Mouse (Mus musculus) hindbrain, embryonic 10.5 days (tissue): ENCODE data around the gene Usp32. TPM values are rescaled to one million over a fixed set of nuclear protein-coding genes. Genes with fewer than 3 reads are reported as not detected.
"Not testable (repeated sequence)": the region's sequence is repeated elsewhere in the genome, so short reads cannot be mapped to it uniquely, and the experiment has no call there.

Experiments
- DNase-seq: peaks from one replicate; pipeline ENCODE4 v3.0.0-alpha.2; 2017; ENCODE audit warnings: low spot score
- H3K27ac ChIP-seq: fragments of 300-500 bp; sonication (generic); 2 replicates; pipeline ENCODE4 v1.5.1; 2016; ENCODE audit warnings: mild to moderate bottlenecking, moderate library complexity
- H3K27me3 ChIP-seq: fragments of 300-500 bp; sonication (generic); 2 replicates; pipeline ENCODE4 v1.6.1; 2016; ENCODE audit warnings: mild to moderate bottlenecking; ENCODE audit not compliant: poor library complexity, insufficient read depth, severe bottlenecking
- H3K36me3 ChIP-seq: fragments of 300-500 bp; sonication (generic); 2 replicates; pipeline ENCODE4 v1.6.1; 2016; ENCODE audit warnings: mild to moderate bottlenecking, moderate library complexity
- H3K4me1 ChIP-seq: fragments of 300-500 bp; sonication (generic); replicated peaks from 2 replicates; pipeline ENCODE4 v1.6.1; 2016; ENCODE audit warnings: mild to moderate bottlenecking
- H3K4me3 ChIP-seq: fragments of 300-500 bp; sonication (generic); 2 replicates; pipeline ENCODE4 v1.5.1; 2016; ENCODE audit warnings: mild to moderate bottlenecking, moderate library complexity
- H3K9me3 ChIP-seq: fragments of 300-500 bp; sonication (generic); 2 replicates; pipeline ENCODE4 v1.6.1; 2016; ENCODE audit warnings: mild to moderate bottlenecking, moderate library complexity
- WGBS: fragments of 180-500 bp; shearing (Covaris S2); methylation state at CpG from one replicate; pipeline ENCODE4 v1.1.7; 2016; 5-methylcytosine and 5-hydroxymethylcytosine counted together
- polyA plus RNA-seq: library from polyadenylated mRNA; unstranded; fragments of >200 nt; fragmentation: Nextera tagmentation; extraction: Ambion mirVana; gene quantifications from 2 replicates; pipeline ENCODE4 v1.2.1, GENCODE M21; 2016

The Usp32 gene
- polyA plus RNA-seq, 1 experiment from 2014 or later: 4.6 TPM

DNA sequence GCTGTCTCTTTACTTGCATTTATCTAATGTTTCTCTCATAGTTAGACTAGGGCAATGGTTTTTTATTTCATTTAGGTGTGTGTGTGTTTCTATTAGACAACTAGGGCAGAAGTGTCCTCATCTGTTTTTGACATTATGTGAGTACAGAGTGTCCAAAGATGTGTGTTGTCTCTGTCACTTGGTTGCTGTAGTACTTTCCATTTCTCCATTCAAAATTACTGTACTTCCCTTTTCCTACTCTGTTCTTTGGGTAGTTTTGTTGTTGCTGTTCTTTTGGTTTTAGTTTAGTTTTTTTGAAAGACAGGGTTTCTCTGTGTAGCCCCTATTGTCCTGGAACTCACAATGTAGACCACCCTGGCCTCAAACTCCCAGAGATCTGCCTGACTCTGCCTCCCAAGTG is 24.4 kb upstream of the Usp32 start:
- Histone ChIP-seq H3K27ac (no peak overlapping the region), H3K4me1 (no peaks in the 10 kb centered on the region), H3K4me3 (no peak overlapping the region)

DNA sequence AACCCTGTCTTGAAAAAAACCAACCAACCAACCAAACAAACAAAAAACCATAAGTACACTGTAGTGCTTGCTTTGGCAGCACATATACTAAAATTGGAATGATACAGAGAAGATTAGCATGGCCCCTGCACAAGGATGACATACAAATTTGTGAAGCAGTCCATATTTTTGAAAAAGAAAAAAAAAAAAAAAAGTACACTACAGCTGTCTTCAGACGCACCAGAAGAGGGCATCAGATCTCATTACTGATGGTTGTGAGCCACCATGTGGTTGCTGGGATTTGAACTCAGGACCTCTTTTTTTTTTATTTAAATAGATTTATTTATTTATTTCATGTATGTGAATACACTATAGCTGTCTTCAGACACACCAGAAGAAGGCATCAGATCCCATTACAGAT is 23.1 kb upstream of the Usp32 start:
- not testable (repeated sequence) for H3K27ac ChIP-seq

More for the DNA sequence above, 24.4 kb upstream of the Usp32 start:
- no peak for DNase-seq
- Histone ChIP-seq H3K27me3 (no peaks in the 10 kb centered on the region), H3K9me3 (no peaks in the 10 kb centered on the region), H3K36me3 (no peaks in the 10 kb centered on the region)

GRCm38 (mm10) chr11:85157301-85157700 is 17.3 kb upstream of the Usp32 start:
- Histone ChIP-seq H3K9me3 (no peaks in the 10 kb centered on the region), H3K27me3 (no peaks in the 10 kb centered on the region), H3K36me3 (no peaks in the 10 kb centered on the region), H3K4me1 (no peaks in the 10 kb centered on the region), H3K27ac (no peak overlapping the region), H3K4me3 (no peak overlapping the region)
- DNase-seq: no peak
- 67% methylated on average over 2 of the region's 2 CpGs for WGBS

More for the DNA sequence above, 23.1 kb upstream of the Usp32 start:
- DNase-seq, H3K4me3 ChIP-seq, H3K4me1 ChIP-seq, H3K27me3 ChIP-seq, H3K36me3 ChIP-seq, H3K9me3 ChIP-seq: not testable (repeated sequence)
- WGBS: 79% methylated on average over 1 of the region's 1 CpGs

DNA sequence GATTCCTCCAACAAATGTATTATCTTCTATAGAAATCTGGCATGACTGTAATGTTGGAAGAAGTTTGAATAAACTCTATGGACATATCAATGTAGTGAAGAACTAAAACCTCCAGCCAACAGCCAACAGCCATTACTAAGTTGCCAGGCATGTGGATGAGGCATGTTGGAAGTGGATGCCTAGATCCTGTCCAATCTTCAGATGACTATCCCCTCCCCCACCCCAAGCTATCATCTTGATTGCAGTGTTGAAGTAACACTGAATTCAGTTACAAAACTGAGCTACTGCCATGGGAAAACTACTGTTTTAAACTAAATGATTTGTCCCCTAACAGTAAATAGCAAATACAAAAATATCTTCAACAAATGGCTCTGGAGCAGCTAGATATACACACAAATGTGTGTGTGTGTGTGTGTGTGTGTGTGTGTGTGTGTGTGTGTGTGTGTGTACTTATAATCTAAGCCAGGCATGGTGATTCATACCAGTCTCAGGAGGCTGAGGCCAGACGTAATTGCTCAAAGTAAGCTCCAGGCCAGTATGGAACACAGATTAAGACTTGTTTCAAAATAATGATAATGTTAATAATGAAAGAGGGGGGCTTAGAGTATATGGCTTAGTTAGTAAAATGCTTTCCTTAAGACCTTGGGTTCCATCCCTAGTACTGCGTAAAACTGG is 12.4 kb upstream of the Usp32 start:
- H3K4me1 ChIP-seq: no peaks in the 10 kb centered on the region
- H3K27me3 ChIP-seq: no peaks in the 10 kb centered on the region
- WGBS: 85% methylated on average over 2 of the region's 2 CpGs
- no peak for DNase-seq
- H3K27ac ChIP-seq: no peak overlapping the region
- no peaks in the 10 kb centered on the region for H3K9me3 ChIP-seq
- no peaks in the 10 kb centered on the region for H3K36me3 ChIP-seq
- H3K4me3 ChIP-seq: no peak overlapping the region

DNA sequence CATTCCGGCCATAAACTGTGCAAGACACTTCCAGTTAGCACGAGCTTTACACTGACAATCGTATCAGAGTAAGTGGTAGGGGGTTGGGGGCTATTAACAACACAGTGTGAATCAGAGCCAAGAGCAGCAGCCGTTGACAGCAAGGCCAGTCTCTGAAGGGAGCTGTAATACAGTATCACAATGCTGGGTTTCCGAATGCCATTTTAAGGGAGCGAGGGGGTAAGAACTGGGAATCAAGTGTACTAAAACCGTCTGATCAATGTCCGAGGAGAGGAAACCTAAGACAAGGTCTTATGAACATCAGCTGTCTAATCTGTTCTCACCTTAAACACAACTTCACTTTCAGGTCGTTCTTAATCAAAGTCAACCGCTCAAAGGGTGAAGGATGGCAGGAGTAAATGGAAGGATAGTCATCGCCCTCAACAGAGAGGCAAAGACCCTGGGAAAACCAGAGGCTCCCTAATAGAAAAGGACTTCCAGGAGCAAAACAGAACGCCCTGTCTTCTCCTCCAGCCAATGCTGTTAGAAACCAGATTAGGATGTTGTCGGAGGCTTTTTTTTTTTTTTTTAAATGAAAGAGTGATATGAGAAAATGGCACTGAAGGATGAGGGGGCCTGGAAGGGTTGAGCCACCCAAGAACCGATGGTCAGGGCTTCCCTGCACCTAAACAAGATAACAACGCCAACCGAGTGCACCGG is 1.0 kb downstream of the Usp32 start:
- H3K27ac ChIP-seq: peak overlapping the region; percentile 96
- H3K4me3 ChIP-seq: peak overlapping the region; percentile 81
- DNase-seq: peak; percentile 11
- H3K27me3 ChIP-seq: no peaks in the 10 kb centered on the region
- WGBS: 4% methylated on average over 17 of the region's 17 CpGs
- H3K4me1 ChIP-seq: peaks cover 19% of the 10 kb centered on the region
- no peaks in the 10 kb centered on the region for H3K9me3 ChIP-seq
- no peaks in the 10 kb centered on the region for H3K36me3 ChIP-seq

GRCm38 (mm10) chr11:85131542-85131941 is 8.4 kb downstream of the Usp32 start:
- no peaks in the 10 kb centered on the region for H3K36me3 ChIP-seq
- no peaks in the 10 kb centered on the region for H3K27me3 ChIP-seq
- H3K4me1 ChIP-seq: no peaks in the 10 kb centered on the region
- no peak overlapping the region for H3K4me3 ChIP-seq
- 81% methylated on average over 2 of the region's 2 CpGs for WGBS
- H3K27ac ChIP-seq: no peak overlapping the region
- no peak for DNase-seq
- H3K9me3 ChIP-seq: no peaks in the 10 kb centered on the region

GRCm38 (mm10) chr11:85128883-85129282 is 11.1 kb downstream of the Usp32 start:
- no peak overlapping the region for H3K27ac ChIP-seq
- H3K4me3 ChIP-seq: no peak overlapping the region
- WGBS: 92% methylated on average over 1 of the region's 1 CpGs
- no peaks in the 10 kb centered on the region for H3K27me3 ChIP-seq
- no peaks in the 10 kb centered on the region for H3K4me1 ChIP-seq
- H3K9me3 ChIP-seq: no peaks in the 10 kb centered on the region
- DNase-seq: no peak
- H3K36me3 ChIP-seq: no peaks in the 10 kb centered on the region

DNA sequence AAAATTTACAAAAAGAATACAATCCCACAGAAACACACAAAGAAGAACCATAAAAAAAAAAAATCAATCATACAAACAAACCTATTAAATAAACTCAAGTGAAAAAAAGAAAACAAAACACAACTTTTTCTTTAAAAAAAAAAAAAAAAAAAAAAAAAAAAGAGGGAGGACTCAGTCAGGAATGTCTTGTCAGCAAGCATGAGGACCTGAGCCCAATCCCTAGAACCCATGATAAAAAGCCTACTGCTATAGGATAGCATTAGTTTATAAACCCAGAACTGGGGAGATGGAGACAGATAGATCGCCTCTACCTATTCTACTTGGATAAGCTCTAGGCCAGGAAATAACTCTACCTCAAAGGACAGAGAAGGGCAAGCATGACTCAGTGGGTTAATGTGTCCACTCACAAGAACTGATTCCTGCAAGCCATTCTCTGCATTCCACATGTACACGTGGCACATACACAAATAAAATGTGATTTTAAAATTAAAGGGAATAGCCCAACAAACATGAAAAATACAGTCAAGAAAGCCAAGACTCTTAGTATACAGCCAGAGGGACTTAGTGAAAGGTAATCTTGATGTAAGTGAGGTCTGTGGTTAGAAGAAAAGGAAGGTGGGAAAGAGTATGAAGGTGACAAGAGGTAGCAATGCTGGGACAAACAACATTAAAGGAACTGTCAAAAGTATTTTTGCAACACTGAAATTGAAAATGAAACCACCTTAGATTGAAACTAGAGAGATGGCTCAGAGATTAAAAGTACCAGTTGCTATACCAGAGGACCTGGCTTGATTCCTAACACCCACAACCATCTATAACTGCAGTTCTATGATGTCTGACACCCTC is 13.5 kb downstream of the Usp32 start:
- Histone ChIP-seq H3K9me3 (no peaks in the 10 kb centered on the region), H3K36me3 (no peaks in the 10 kb centered on the region), H3K27ac (no peak overlapping the region), H3K4me3 (no peak overlapping the region), H3K4me1 (no peaks in the 10 kb centered on the region), H3K27me3 (no peaks in the 10 kb centered on the region)
- DNase-seq: no peak
- WGBS: 90% methylated on average over 2 of the region's 2 CpGs

DNA sequence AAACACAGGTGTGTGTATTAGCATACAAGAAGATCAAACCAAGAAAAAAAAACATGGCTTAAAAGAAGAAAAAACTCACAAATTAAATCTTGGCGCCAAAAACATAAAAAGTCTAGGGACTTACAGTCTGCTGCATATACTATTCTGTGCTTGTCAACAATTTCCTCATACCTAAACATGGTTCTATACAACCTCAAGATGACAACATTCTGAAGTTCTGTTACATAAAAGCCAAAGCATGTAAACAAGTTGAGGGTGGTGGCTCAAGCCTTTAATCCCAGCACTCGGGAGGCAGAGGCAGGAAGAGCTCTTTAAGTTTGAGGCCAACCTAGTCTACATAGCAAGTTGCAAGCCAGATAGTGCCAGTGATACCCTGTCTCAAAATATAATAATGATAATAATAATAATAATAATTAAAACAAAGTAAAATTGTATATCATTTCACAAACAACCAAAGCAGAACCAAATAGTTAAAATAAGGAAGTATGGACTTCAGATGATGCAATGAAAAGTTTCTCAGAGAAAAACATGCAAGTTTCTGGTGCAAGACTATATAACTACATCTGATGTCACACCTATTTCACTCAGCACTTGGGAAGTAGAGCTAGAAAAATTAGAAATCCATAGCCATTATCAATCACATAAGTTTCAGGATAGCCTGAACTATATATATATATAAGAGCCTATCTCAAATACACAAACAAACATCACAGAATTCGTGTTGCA is 16.5 kb downstream of the Usp32 start:
- Histone ChIP-seq H3K36me3 (no peaks in the 10 kb centered on the region), H3K4me3 (no peak overlapping the region), H3K27ac (no peak overlapping the region), H3K4me1 (no peaks in the 10 kb centered on the region), H3K27me3 (no peaks in the 10 kb centered on the region), H3K9me3 (no peaks in the 10 kb centered on the region)
- WGBS: 94% methylated on average over 3 of the region's 3 CpGs
- no peak for DNase-seq

DNA sequence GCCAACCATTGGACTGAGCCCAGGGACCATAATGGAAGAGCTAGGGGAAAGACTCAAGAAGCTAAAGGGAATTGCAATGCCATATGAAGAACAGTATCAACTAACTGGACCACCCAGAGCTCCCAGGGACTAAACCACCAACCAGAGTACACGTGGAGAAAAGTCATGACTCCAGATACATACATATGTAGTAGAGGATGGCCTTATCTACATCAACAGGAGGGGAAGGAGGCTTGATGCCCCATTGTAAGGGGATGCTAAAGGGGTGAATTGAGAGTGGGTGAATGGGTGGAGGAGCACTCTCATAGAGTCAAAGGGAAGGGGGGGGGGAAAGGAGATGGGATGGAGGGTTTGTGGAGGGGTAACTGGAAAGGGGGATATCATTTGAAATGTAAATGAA is 17.9 kb downstream of the Usp32 start:
- Histone ChIP-seq H3K27ac (no peak overlapping the region), H3K4me3 (no peak overlapping the region), H3K9me3 (no peaks in the 10 kb centered on the region), H3K27me3 (no peaks in the 10 kb centered on the region), H3K4me1 (no peaks in the 10 kb centered on the region), H3K36me3 (no peaks in the 10 kb centered on the region)
- 73% methylated on average over 1 of the region's 1 CpGs for WGBS
- no peak for DNase-seq

- Histone ChIP-seq H3K4me1 (no peaks in the 10 kb centered on the region), H3K36me3 (no peaks in the 10 kb centered on the region), H3K27me3 (no peaks in the 10 kb centered on the region), H3K4me3 (no peak overlapping the region), H3K9me3 (no peaks in the 10 kb centered on the region), H3K27ac (no peak overlapping the region)
- DNase-seq: no peak
Measured at GRCm38 (mm10) chr11:85117160-85117559, 22.8 kb downstream of the Usp32 start.

- 88% methylated on average over 3 of the region's 3 CpGs for WGBS
- Histone ChIP-seq H3K27me3 (no peaks in the 10 kb centered on the region), H3K4me1 (no peaks in the 10 kb centered on the region), H3K36me3 (peaks cover 2% of the 10 kb centered on the region), H3K27ac (no peak overlapping the region), H3K4me3 (no peak overlapping the region), H3K9me3 (no peaks in the 10 kb centered on the region)
- DNase-seq: no peak
Measured at GRCm38 (mm10) chr11:85116084-85116844, 23.7 kb downstream of the Usp32 start.
